Mouse (Mus musculus) forebrain, embryonic 16.5 days (tissue): ENCODE measurements around the gene Mycl. TPM values are rescaled to one million over a fixed set of nuclear protein-coding genes. Genes with fewer than 3 reads are reported as not detected.
"Not testable (repeated sequence)": the region's sequence is repeated elsewhere in the genome, so short reads cannot be mapped to it uniquely, and the experiment has no call there.

Experiments
- ATAC-seq: fragments of 200-750 bp; cut with Nextera tagmentation; 2 replicates; pipeline ENCODE4 v1.8.0; 2017; ENCODE audit warnings: mild to moderate bottlenecking, moderate library complexity
- H3K27ac ChIP-seq: fragments of 300-500 bp; sonication (generic); 2 replicates; pipeline ENCODE4 v1.5.1; 2014; ENCODE audit warnings: low read length, control low read depth
- H3K27me3 ChIP-seq: fragments of 300-500 bp; sonication (generic); replicated peaks from 2 replicates; pipeline ENCODE4 v1.6.1; 2014; ENCODE audit warnings: low read length; ENCODE audit not compliant: control insufficient read depth, insufficient read depth
- H3K36me3 ChIP-seq: fragments of 300-500 bp; sonication (generic); 2 replicates; pipeline ENCODE4 v1.6.1; 2014; ENCODE audit not compliant: control insufficient read depth, insufficient read depth
- H3K4me1 ChIP-seq: fragments of 300-500 bp; sonication (generic); replicated peaks from 2 replicates; pipeline ENCODE4 v1.6.1; 2014; ENCODE audit warnings: low read length; ENCODE audit not compliant: control insufficient read depth, insufficient read depth
- H3K4me2 ChIP-seq: fragments of 300-500 bp; sonication (generic); 2 replicates; pipeline ENCODE4 v1.6.1; 2014; ENCODE audit warnings: mild to moderate bottlenecking, low read length, control low read depth
- H3K4me3 ChIP-seq: fragments of 300-500 bp; sonication (generic); replicated peaks from 2 replicates; pipeline ENCODE4 v1.5.1; 2014; ENCODE audit warnings: mild to moderate bottlenecking, low read length, control low read depth
- H3K9ac ChIP-seq: fragments of 300-500 bp; sonication (generic); replicated peaks from 2 replicates; pipeline ENCODE4 v1.6.1; 2014; ENCODE audit warnings: low read depth, low read length, control low read depth
- H3K9me3 ChIP-seq: fragments of 300-500 bp; sonication (generic); 2 replicates; pipeline ENCODE4 v1.6.1; 2016; ENCODE audit warnings: low read length; ENCODE audit not compliant: control insufficient read depth
- WGBS: fragments of 180-500 bp; shearing (Covaris S2); extraction: QIAGEN DNeasy Blood & Tissue Kit; methylation state at CpG from one replicate; pipeline ENCODE4 v1.1.7; 2014; 5-methylcytosine and 5-hydroxymethylcytosine counted together
- polyA plus RNA-seq: library from polyadenylated mRNA; unstranded; fragments of >200 nt; fragmentation: Nextera tagmentation; extraction: Ambion mirVana; gene quantifications from 2 replicates; pipeline ENCODE4 v1.2.1, GENCODE M21; 2015

The Mycl gene
- polyA plus RNA-seq, 1 experiment from 2014 or later, result 71.6 TPM

- Histone ChIP-seq H3K4me3 (no peak overlapping the region), H3K27me3 (no peaks in the 10 kb centered on the region), H3K9me3 (no peaks in the 10 kb centered on the region), H3K9ac (no peak overlapping the region), H3K27ac (no peak overlapping the region), H3K4me1 (peaks cover 49% of the 10 kb centered on the region), H3K36me3 (peaks cover 11% of the 10 kb centered on the region), H3K4me2 (no peak overlapping the region)
- 36% methylated on average over 17 of the region's 17 CpGs for WGBS
- ATAC-seq, result no peak
Measured at GRCm38 (mm10) chr4:123000617-123001342, 5.3 kb downstream of the Mycl start.

- H3K4me3 ChIP-seq, result no peak overlapping the region
- 0 out of 2 replicates have a peak, but pooled peaks have one; percentile 54 for ATAC-seq
- H3K27ac ChIP-seq, result no peak overlapping the region
- no peak overlapping the region for H3K4me2 ChIP-seq
- no peaks in the 10 kb centered on the region for H3K27me3 ChIP-seq
- H3K9me3 ChIP-seq, result no peaks in the 10 kb centered on the region
- WGBS, result 28% methylated on average over 15 of the region's 15 CpGs
- no peak overlapping the region for H3K9ac ChIP-seq
- peaks cover 24% of the 10 kb centered on the region for H3K4me1 ChIP-seq
- peaks cover 11% of the 10 kb centered on the region for H3K36me3 ChIP-seq
Measured at GRCm38 (mm10) chr4:123005054-123005966, 9.9 kb downstream of the Mycl start.

- 88% methylated on average over 4 of the region's 4 CpGs for WGBS
- H3K9ac ChIP-seq, H3K4me2 ChIP-seq, ATAC-seq, H3K9me3 ChIP-seq, H3K27me3 ChIP-seq, H3K36me3 ChIP-seq, H3K4me3 ChIP-seq: not testable (repeated sequence)
- Histone ChIP-seq H3K4me1 (peaks cover 37% of the 10 kb centered on the region), H3K27ac (peak overlapping the region; percentile 94)
Measured at GRCm38 (mm10) chr4:123012501-123012900, 17.0 kb downstream of the Mycl start.

- Histone ChIP-seq H3K4me1 (peaks cover 46% of the 10 kb centered on the region), H3K27ac (peak overlapping the region; percentile 94), H3K4me3 (peak overlapping the region; percentile 4; the same call in 1 of the 2 replicates), H3K9ac (peak overlapping the region; percentile 47), H3K9me3 (no peaks in the 10 kb centered on the region), H3K27me3 (no peaks in the 10 kb centered on the region), H3K36me3 (no peaks in the 10 kb centered on the region), H3K4me2 (peak overlapping the region; percentile 42)
- 3% methylated on average over 5 of the region's 5 CpGs for WGBS
- ATAC-seq, result peak; percentile 10
Measured at GRCm38 (mm10) chr4:123013346-123013945, 18.0 kb downstream of the Mycl start.

- peaks cover 51% of the 10 kb centered on the region for H3K4me1 ChIP-seq
- peak overlapping the region; percentile 42 for H3K4me2 ChIP-seq
- no peaks in the 10 kb centered on the region for H3K9me3 ChIP-seq
- under 1% methylated on average over 3 of the region's 3 CpGs for WGBS
- no peaks in the 10 kb centered on the region for H3K27me3 ChIP-seq
- H3K36me3 ChIP-seq, result no peaks in the 10 kb centered on the region
- peak overlapping the region; percentile 94 for H3K27ac ChIP-seq
- peak overlapping the region; percentile 47; the same call in 1 of the 2 replicates for H3K9ac ChIP-seq
- peak; percentile 80 for ATAC-seq
- H3K4me3 ChIP-seq, result 0 out of 2 replicates have a peak overlapping the region, but pooled peaks have one; percentile 10
Measured at GRCm38 (mm10) chr4:123013949-123014406, 18.5 kb downstream of the Mycl start.

GRCm38 (mm10) chr4:123014501-123015282 is 19.2 kb downstream of the Mycl start:
- peak overlapping the region; percentile 94 for H3K27ac ChIP-seq
- no peaks in the 10 kb centered on the region for H3K36me3 ChIP-seq
- no peak overlapping the region for H3K4me3 ChIP-seq
- H3K27me3 ChIP-seq, result no peaks in the 10 kb centered on the region
- peak overlapping the region; percentile 42; the same call in 1 of the 2 replicates for H3K4me2 ChIP-seq
- no peaks in the 10 kb centered on the region for H3K9me3 ChIP-seq
- peaks cover 55% of the 10 kb centered on the region for H3K4me1 ChIP-seq
- ATAC-seq, result peak; percentile 38
- H3K9ac ChIP-seq, result no peak overlapping the region
- 18% methylated on average over 7 of the region's 7 CpGs for WGBS

GRCm38 (mm10) chr4:123016451-123016957 is 21.1 kb downstream of the Mycl start, which contains the start of gene Trit1:
TSS of gene Trit1 (plus strand) at chr4:123016597.
- Histone ChIP-seq H3K9ac (peak within 1 kb of the TSS; percentile 90), H3K9me3 (no peaks in the 10 kb centered on the region), H3K4me1 (peaks cover 57% of the 10 kb centered on the region), H3K27ac (peak within 1 kb of the TSS; percentile 94), H3K36me3 (0 out of 2 replicates have a peak, but pooled peaks cover 2% of the 10 kb centered on the region), H3K27me3 (no peaks in the 10 kb centered on the region), H3K4me2 (peak within 1 kb of the TSS; percentile 89), H3K4me3 (peak within 1 kb of the TSS; percentile 87)
- peak; percentile 90 for ATAC-seq
- WGBS, result under 1% methylated on average over 34 of the region's 34 CpGs

- no peaks in the 10 kb centered on the region for H3K27me3 ChIP-seq
- WGBS, result 97% methylated on average over 3 of the region's 3 CpGs
- H3K36me3 ChIP-seq, result 0 out of 2 replicates have a peak, but pooled peaks cover 2% of the 10 kb centered on the region
- no peaks in the 10 kb centered on the region for H3K9me3 ChIP-seq
- no peak overlapping the region for H3K9ac ChIP-seq
- peaks cover 25% of the 10 kb centered on the region for H3K4me1 ChIP-seq
- H3K4me2 ChIP-seq, result no peak overlapping the region
- no peak for ATAC-seq
- H3K4me3 ChIP-seq, result no peak overlapping the region
- no peak overlapping the region for H3K27ac ChIP-seq
Measured at GRCm38 (mm10) chr4:123021591-123021990, 26.1 kb downstream of the Mycl start.
